Mouse (Mus musculus) right cerebral cortex, adult 2 months (tissue): ENCODE data around the gene Tmem236.
"Not testable (repeated sequence)": the region's sequence is repeated elsewhere in the genome, so short reads cannot be mapped to it uniquely, and the experiment has no call there.

ENCODE experiments used
- DNase-seq, 2 experiments: peaks; one replicate each; pipeline ENCODE4 v3.0.0; 2021 to 2022; ENCODE audit warnings: low spot score in 2 of 2

The Tmem236 gene

GRCm38 (mm10) chr2:14191601-14192000 is 17.3 kb downstream of the Tmem236 start:
- no peak for DNase-seq

GRCm38 (mm10) chr2:14192046-14192445 is 17.7 kb downstream of the Tmem236 start:
- DNase-seq: no peak

GRCm38 (mm10) chr2:14198325-14198903 is 24.1 kb downstream of the Tmem236 start:
- DNase-seq: not testable (repeated sequence)

GRCm38 (mm10) chr2:14199621-14200020 is 25.3 kb downstream of the Tmem236 start:
- DNase-seq: no peak

- DNase-seq: not testable (repeated sequence)
Measured at GRCm38 (mm10) chr2:14200879-14201445, 26.6 kb downstream of the Tmem236 start.

GRCm38 (mm10) chr2:14204308-14204707 is 30.0 kb downstream of the Tmem236 start:
- DNase-seq: no peak

- DNase-seq: no peak
Measured at GRCm38 (mm10) chr2:14206798-14207197, 32.5 kb downstream of the Tmem236 start.

GRCm38 (mm10) chr2:14210731-14211130 is 36.4 kb downstream of the Tmem236 start:
- DNase-seq: no peak

- DNase-seq: no peak
Measured at GRCm38 (mm10) chr2:14211606-14212005, 37.3 kb downstream of the Tmem236 start.

- no peak for DNase-seq
Measured at GRCm38 (mm10) chr2:14214764-14215163, 40.4 kb downstream of the Tmem236 start.

GRCm38 (mm10) chr2:14216653-14217052 is 42.3 kb downstream of the Tmem236 start:
- no peak for DNase-seq

GRCm38 (mm10) chr2:14218126-14218525 is 43.8 kb downstream of the Tmem236 start:
- no peak for DNase-seq

- DNase-seq: no peak
Measured at GRCm38 (mm10) chr2:14224387-14224786, 50.1 kb downstream of the Tmem236 start.

- DNase-seq: no peak
Measured at GRCm38 (mm10) chr2:14228495-14228894, 54.2 kb downstream of the Tmem236 start.

- no peak for DNase-seq
Measured at GRCm38 (mm10) chr2:14229149-14229548, 54.8 kb downstream of the Tmem236 start, which contains the start of gene Mrc1. Mrc1 (plus strand) TSS chr2:14229392.

- DNase-seq: no peak
Measured at GRCm38 (mm10) chr2:14229979-14230378, 55.7 kb downstream of the Tmem236 start.

GRCm38 (mm10) chr2:14232897-14233296 is 58.6 kb downstream of the Tmem236 start:
- DNase-seq: no peak

GRCm38 (mm10) chr2:14233983-14234382 is 59.7 kb downstream of the Tmem236 start:
- DNase-seq: no peak

GRCm38 (mm10) chr2:14235319-14235718 is 61.0 kb downstream of the Tmem236 start:
- no peak for DNase-seq

- DNase-seq: no peak
Measured at GRCm38 (mm10) chr2:14236920-14237319, 62.6 kb downstream of the Tmem236 start.

GRCm38 (mm10) chr2:14237723-14238122 is 63.4 kb downstream of the Tmem236 start:
- no peak for DNase-seq

- no peak for DNase-seq
Measured at GRCm38 (mm10) chr2:14239151-14239550, 64.8 kb downstream of the Tmem236 start.

GRCm38 (mm10) chr2:14244157-14244556 is 69.8 kb downstream of the Tmem236 start:
- no peak for DNase-seq

- no peak for DNase-seq
Measured at GRCm38 (mm10) chr2:14244668-14245067, 70.3 kb downstream of the Tmem236 start.
